17 mouse cellular contexts compared by ENCODE assay signal in genomic region chr13:60237091-60237490, GRCm38 (mm10). TPM values are rescaled to one million over a fixed set of nuclear protein-coding genes. Genes with fewer than 3 reads are reported as not detected.
"Had no signal": no experiment of that assay in that cellular context is flagged by ENCODE, and none has a peak within 500 bp of the region (broad histone marks: within the 10 kb centered on the region; RNA-seq: fewer than 3 reads in every experiment).

No protein-coding gene starts in this region.

- H3K27ac ChIP-seq: midbrain, embryonic 10.5 days; midbrain, embryonic 12.5 days; neural tube, embryonic 13.5 days; neural tube, embryonic 15.5 days had no signal

- H3K27me3 ChIP-seq: midbrain, embryonic 12.5 days; neural tube, embryonic 13.5 days; neural tube, embryonic 15.5 days had no signal

- H3K9ac ChIP-seq: lung, embryonic 14.5 days; midbrain, embryonic 12.5 days; neural tube, embryonic 13.5 days; neural tube, embryonic 15.5 days had no signal

- H3K9me3 ChIP-seq: midbrain, embryonic 10.5 days; midbrain, embryonic 12.5 days; neural tube, embryonic 15.5 days had no signal

- H3K4me1 ChIP-seq: midbrain, embryonic 12.5 days had no signal

- DNase-seq: lung, adult 18-20 months; lung, embryonic 14.5 days; lung, postnatal 10 days; lung, postnatal 4 days; midbrain, embryonic 14.5 days; right cerebral cortex, postnatal 14 days; spleen, adult 18-20 months; thymus, adult 18-20 months; thymus, postnatal 14 days; thymus, postnatal 36 days had no signal

- ATAC-seq: midbrain, embryonic 16.5 days had no signal

- H3K4me2 ChIP-seq: lung, embryonic 14.5 days; midbrain, embryonic 12.5 days; neural tube, embryonic 13.5 days; neural tube, embryonic 15.5 days had no signal

- H3K4me3 ChIP-seq: midbrain, embryonic 10.5 days; midbrain, embryonic 12.5 days; myocyte; neural tube, embryonic 13.5 days; neural tube, embryonic 15.5 days had no signal

- H3K36me3 ChIP-seq: midbrain, embryonic 10.5 days; midbrain, embryonic 12.5 days; neural tube, embryonic 13.5 days; neural tube, embryonic 15.5 days had no signal

RNA-seq across cellular contexts. Expression of gene Gas1, which starts 59.9 kb away (rescaled TPM):
- total RNA-seq: megakaryocyte-erythroid progenitor cell, adult 5-6 weeks had no signal
